Mouse (Mus musculus): Measurements from ENCODE around the gene Mpp2.

DNA sequence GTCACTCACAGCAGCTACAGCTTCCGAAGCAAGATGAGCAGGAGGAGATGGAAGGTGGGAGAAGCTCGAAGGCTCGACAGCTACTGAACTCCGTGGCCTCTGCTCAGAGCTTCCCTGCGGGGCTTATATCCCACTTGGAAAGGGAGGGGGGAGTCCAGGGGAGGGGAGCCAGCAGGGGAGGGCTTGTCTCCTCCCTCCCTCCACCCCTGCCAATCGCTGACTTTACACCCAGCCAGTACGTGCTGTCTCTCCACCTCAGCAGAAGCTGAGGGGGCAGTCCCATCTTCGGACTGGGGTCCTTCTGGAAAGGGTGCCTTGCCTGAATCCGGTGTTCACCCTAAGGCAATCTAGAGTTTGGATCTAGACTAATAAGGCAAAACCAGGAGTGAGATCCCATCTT, 19.4 kb upstream of the Mpp2 start, which contains the start of gene Pyy:
- TF ChIP-seq CTCF (conservative IDR thresholded peaks at IDR 0.05; ENCODE audit: insufficient read depth, insufficient read length, low read depth, low read length), result no peak
- TF ChIP-seq POLR2A (IDR thresholded peaks at IDR 0.05; ENCODE audit: low read depth, low read length), result no peak
